Mouse (Mus musculus) kidney, adult 9 months (tissue): ENCODE results near the gene Itga1.

ENCODE experiments used
- DNase-seq: peaks from one replicate; pipeline ENCODE4 v3.0.0; 2022

Itga1 gene

GRCm38 (mm10) chr13:115098227-115098626, 3.5 kb downstream of the Itga1 start:
- DNase-seq: no peak

GRCm38 (mm10) chr13:115096965-115097364, 4.8 kb downstream of the Itga1 start:
- no peak for DNase-seq

GRCm38 (mm10) chr13:115096216-115096615, 5.5 kb downstream of the Itga1 start:
- DNase-seq: peak; percentile 53

GRCm38 (mm10) chr13:115095392-115095791, 6.4 kb downstream of the Itga1 start:
- no peak for DNase-seq

- no peak for DNase-seq
Observed at GRCm38 (mm10) chr13:115091511-115091910, 10.3 kb downstream of the Itga1 start.

- DNase-seq: no peak
Observed at GRCm38 (mm10) chr13:115090977-115091445, 10.8 kb downstream of the Itga1 start.

- DNase-seq: peak; percentile 98
Observed at GRCm38 (mm10) chr13:115090069-115090976, 11.4 kb downstream of the Itga1 start, which contains the start of gene Pelo. TSS of gene Pelo (minus strand) at chr13:115090186.

- peak; percentile 75 for DNase-seq
Observed at GRCm38 (mm10) chr13:115089395-115090025, 12.3 kb downstream of the Itga1 start.

GRCm38 (mm10) chr13:115089020-115089394, 12.8 kb downstream of the Itga1 start:
- DNase-seq: no peak

- DNase-seq: no peak
Observed at GRCm38 (mm10) chr13:115085974-115086373, 15.8 kb downstream of the Itga1 start.

GRCm38 (mm10) chr13:115082339-115082738, 19.4 kb downstream of the Itga1 start:
- no peak for DNase-seq

- DNase-seq: no peak
Observed at GRCm38 (mm10) chr13:115079996-115080585, 21.7 kb downstream of the Itga1 start.

GRCm38 (mm10) chr13:115078997-115079685, 22.6 kb downstream of the Itga1 start:
- DNase-seq: no peak

GRCm38 (mm10) chr13:115077346-115078134, 24.2 kb downstream of the Itga1 start:
- peak; percentile 73 for DNase-seq

- DNase-seq: no peak
Observed at GRCm38 (mm10) chr13:115072386-115072785, 29.4 kb downstream of the Itga1 start.

GRCm38 (mm10) chr13:115071431-115071830, 30.3 kb downstream of the Itga1 start:
- peak; percentile 70 for DNase-seq

- no peak for DNase-seq
Observed at GRCm38 (mm10) chr13:115067968-115068330, 33.8 kb downstream of the Itga1 start.

- DNase-seq: peak; percentile 37
Observed at GRCm38 (mm10) chr13:115067324-115067967, 34.3 kb downstream of the Itga1 start.

GRCm38 (mm10) chr13:115057555-115057954, 44.2 kb downstream of the Itga1 start:
- DNase-seq: no peak

GRCm38 (mm10) chr13:115054783-115055182, 47.0 kb downstream of the Itga1 start:
- peak; percentile 36 for DNase-seq

- DNase-seq: no peak
Observed at GRCm38 (mm10) chr13:115052568-115052967, 49.2 kb downstream of the Itga1 start.
